Mouse (Mus musculus): ENCODE results near the gene Aloxe3. TPM values are rescaled to one million over a fixed set of nuclear protein-coding genes. Genes with fewer than 3 reads are reported as not detected.

Aloxe3 gene
- polyA plus RNA-seq (2017; shearing (Covaris generic)): 0.46 TPM

DNA sequence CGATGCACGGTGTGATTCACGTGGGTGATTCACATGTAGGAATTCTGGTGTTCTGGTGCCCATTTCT, at the start of gene Aloxe3:
Gene Aloxe3 (plus strand): TSS at position 45 of the 67 bp plus-strand sequence.

DNA sequence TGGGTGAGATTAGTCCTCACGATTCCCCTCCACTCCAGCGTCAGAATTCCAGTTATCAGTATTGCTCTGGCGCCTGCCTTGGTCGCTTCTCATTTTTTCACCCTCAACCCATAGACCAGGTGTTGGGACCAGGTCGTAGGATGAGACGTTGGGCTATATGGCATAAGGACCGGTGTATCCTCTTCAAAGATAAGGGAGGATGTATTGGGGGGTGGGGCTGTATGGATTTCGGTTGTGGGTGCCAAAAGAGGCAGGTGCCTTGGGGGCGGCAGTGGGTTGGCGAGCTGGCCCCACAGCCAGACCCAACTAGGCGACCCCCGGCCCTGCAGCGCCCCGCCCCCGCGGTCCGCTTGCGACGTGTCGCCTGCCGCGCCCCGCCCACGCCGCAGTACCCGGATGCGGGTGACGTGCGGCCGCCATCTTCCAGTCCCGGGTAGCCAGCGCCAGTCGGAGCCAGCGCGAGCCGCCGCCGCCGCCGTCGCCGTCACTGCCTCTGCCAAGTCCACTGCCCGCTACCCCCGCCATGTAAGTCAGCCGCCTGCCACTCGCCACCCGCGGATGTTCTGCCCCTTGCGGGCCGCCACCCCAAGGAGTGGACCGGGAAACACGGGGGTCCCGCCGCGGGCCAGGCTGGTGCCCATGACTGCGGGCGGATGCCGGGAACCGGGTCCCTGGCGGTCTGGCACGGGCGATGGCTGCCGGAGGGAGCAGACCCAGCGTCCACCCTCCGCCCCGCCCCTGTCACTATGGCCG, 37.4 kb upstream of the Aloxe3 start, which contains the start of gene Vamp2:
Gene Vamp2 (plus strand): TSS at position 388 of the 753 bp plus-strand sequence.

DNA sequence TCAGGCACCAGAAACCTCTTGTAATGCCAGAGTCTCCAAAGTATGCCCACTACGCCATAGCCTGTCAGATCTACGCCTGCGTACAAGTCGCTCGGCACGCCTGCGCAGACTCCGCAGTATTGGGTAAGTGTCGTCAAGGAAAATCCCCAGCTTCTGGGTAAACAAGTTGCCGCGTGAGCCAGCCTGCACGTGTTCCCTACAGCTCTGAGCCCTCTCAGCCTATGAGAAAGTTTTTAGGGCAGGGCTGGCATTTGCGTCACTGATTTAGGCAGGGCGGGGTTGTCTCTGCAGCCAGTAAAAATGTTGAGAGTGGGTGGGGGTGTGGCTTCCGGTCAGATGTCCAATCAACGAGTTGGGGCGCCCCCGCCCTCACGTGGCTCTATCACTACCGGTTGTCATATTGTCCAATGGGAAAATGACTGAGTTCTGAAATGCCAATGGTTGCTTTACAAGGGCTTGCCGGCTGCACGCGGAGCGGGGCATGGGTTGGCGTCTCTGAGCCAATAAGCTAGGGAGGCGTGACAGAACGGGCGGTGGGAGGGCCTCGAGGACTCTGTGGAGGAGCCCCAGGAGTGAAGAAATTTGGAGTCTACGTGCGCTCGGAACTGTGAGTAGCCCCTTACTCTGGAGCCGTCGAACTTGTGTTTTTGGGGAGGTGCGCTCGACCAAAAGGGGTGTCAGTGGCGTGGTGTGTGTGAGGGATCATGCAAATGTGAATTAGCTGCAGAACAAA, 30.8 kb upstream of the Aloxe3 start, which contains the start of gene Per1:
Gene Per1 (plus strand): TSS at position 521 of the 733 bp plus-strand sequence.

DNA sequence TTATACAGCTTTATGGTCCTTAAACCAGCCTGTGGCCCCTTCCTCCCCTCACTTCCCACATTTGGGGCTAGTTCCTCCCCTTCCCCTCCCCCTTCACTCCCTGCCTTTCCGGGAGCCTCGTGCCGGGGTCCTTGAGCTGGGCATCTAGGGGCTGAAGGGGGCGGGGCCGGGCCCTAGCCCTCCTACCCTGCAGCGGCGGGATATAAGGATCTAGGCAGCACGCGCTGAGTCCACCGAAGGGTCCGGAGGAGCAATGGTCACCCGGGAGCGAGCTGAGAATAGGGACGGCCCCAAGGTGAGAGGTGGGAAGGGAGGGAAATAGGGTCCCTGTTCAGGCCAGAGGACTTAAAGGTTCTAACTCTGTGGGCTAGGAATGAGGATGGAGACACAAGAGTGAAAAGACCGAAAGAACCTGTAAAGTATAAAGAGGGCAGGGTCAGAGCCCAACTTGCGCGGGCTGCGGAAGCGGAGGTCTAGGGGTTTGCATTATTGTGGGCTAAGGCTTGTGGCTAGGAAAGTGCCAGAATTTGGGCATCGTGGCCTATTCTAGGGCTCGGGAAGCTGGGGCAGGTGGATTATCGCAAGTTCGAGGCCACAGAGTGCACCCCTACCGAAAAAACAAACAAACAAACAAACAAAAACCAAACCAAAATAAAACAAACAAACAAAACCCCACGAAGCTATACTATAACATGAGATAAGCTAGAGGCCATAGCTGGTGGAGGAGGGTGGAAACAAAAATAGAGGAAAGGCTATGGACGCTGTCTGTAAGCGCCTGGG, 5.3 kb upstream of the Aloxe3 start, which contains the start of gene Hes7:
Gene Hes7 (plus strand): TSS at position 184 of the 780 bp plus-strand sequence.

DNA sequence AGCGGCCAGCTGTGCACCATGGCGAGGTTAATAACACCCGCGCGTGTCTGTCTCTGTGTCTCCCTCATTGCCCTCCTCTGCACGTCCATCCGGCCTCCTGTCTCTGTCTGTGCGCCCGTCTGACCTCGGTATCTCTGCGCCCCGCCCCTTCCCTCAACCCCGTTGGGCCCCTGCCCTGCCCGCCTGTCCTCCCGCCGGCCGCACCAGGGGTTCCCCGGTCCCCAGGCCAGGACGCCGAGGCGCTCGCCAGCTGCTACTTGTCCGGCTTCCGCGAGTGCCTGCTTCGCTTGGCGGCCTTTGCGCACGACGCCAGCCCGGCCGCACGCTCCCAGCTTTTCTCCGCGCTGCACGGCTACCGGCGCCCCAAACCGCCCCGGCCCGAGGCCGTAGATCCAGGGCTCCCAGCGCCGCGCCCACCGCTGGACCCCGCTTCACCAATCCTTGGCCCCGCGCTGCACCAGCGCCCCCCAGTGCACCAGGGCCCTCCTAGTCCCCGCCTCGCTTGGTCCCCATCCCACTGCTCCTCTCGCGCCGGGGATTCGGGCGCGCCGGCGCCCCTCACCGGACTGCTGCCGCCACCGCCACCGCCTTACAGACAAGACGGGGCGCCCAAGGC, 3.3 kb upstream of the Aloxe3 start, which contains the start of gene 9130213A22Rik:
Gene 9130213A22Rik (minus strand): TSS at position 254 of the 616 bp plus-strand sequence.

DNA sequence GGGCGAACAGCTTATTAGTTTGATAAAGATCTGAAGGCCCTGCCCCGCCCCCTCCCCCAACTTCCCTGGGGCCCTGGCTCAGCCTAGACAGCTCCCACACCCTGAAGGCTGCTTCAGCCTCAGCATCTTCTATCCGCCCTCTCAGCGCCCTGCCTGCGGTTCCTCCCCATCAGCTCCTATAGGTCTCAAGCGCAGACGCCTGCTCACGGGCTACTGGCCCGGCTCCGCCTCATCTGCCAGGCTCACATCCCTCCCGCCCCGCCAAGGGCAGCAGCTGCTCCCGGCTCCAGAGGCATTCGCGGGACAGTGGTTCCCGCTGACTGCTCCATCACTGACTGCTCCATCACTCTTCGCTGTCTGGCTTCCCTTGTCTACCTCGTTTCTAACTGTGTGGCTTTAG, 31.1 kb downstream of the Aloxe3 start, which contains the start of gene Alox12b:
Gene Alox12b (plus strand): TSS at position 190 of the 400 bp plus-strand sequence.

DNA sequence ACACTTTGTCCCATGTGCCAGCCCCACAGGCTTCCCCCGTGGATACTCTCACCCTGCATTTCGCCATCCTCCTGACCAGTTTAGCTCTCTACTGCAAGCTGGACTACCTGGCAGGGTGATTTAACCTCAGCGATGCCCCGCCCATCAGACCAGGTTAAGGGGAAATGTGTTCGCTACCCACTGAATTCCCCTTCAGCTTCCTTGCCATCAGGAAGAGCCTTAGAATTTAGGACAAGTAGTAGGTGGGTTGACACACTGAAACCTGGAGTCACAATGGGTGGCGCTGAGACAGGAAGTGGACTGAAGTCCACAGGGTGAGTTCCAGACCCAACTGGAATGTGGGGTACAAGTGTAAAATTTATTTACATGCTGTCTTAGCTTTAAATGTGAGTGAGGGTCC, 72.0 kb downstream of the Aloxe3 start, which contains the start of gene Alox8:
Gene Alox8 (minus strand): TSS at position 101 of the 400 bp plus-strand sequence.

Other genes with a start within 250 kb of the Aloxe3 start
- gene Rnf222, start 237.3 kb upstream of the Aloxe3 start, polyA plus RNA-seq (2017; shearing (Covaris generic)): not detected
- 1,177 TPM for gene Rpl26, start 224.3 kb upstream of the Aloxe3 start, polyA plus RNA-seq (2017; shearing (Covaris generic))
- gene Odf4, start 198.8 kb upstream of the Aloxe3 start, polyA plus RNA-seq (2017; shearing (Covaris generic)): not detected
- gene Arhgef15, start 168.4 kb upstream of the Aloxe3 start, polyA plus RNA-seq (2017; shearing (Covaris generic)): 0.19 TPM
- 13.3 TPM for gene Slc25a35, start 157.8 kb upstream of the Aloxe3 start, polyA plus RNA-seq (2017; shearing (Covaris generic))
- gene Rangrf, start 150.7 kb upstream of the Aloxe3 start, polyA plus RNA-seq (2017; shearing (Covaris generic)): 29.9 TPM
- 5.6 TPM for gene Pfas, start 117.4 kb upstream of the Aloxe3 start, polyA plus RNA-seq (2017; shearing (Covaris generic))
- gene Ctc1, start 110.0 kb upstream of the Aloxe3 start, polyA plus RNA-seq (2017; shearing (Covaris generic)): 23.3 TPM
- gene Aurkb, start 80.2 kb upstream of the Aloxe3 start, polyA plus RNA-seq (2017; shearing (Covaris generic)): 6.8 TPM
- gene Borcs6, start 66.2 kb upstream of the Aloxe3 start, polyA plus RNA-seq (2017; shearing (Covaris generic)): 4.2 TPM
- gene Tmem107, start 55.1 kb upstream of the Aloxe3 start, polyA plus RNA-seq (2017; shearing (Covaris generic)): 3.3 TPM
- 36.7 TPM for gene Vamp2, start 37.4 kb upstream of the Aloxe3 start, polyA plus RNA-seq (2017; shearing (Covaris generic))
- gene Per1, start 30.7 kb upstream of the Aloxe3 start, polyA plus RNA-seq (2017; shearing (Covaris generic)): 14.7 TPM
- not detected for gene Hes7, start 5.5 kb upstream of the Aloxe3 start, polyA plus RNA-seq (2017; shearing (Covaris generic))
- gene 9130213A22Rik, start 3.3 kb upstream of the Aloxe3 start, polyA plus RNA-seq (2017; shearing (Covaris generic)): not detected
- gene Alox12b, start 31.1 kb downstream of the Aloxe3 start, polyA plus RNA-seq (2017; shearing (Covaris generic)): not detected
- gene Alox8, start 71.9 kb downstream of the Aloxe3 start, polyA plus RNA-seq (2017; shearing (Covaris generic)): 7.9 TPM
- gene Gucy2e, start 111.1 kb downstream of the Aloxe3 start, polyA plus RNA-seq (2017; shearing (Covaris generic)): 0.24 TPM
- gene Cntrob, start 197.9 kb downstream of the Aloxe3 start, polyA plus RNA-seq (2017; shearing (Covaris generic)): 16.9 TPM
- 112 TPM for gene Trappc1, start 198.1 kb downstream of the Aloxe3 start, polyA plus RNA-seq (2017; shearing (Covaris generic))
- gene Kcnab3, start 200.4 kb downstream of the Aloxe3 start, polyA plus RNA-seq (2017; shearing (Covaris generic)): 2.9 TPM
- 4.7 TPM for gene Rnf227, start 214.6 kb downstream of the Aloxe3 start, polyA plus RNA-seq (2017; shearing (Covaris generic))
- gene Chd3, start 243.5 kb downstream of the Aloxe3 start, polyA plus RNA-seq (2017; shearing (Covaris generic)): 60.6 TPM

All from CD4-positive, CD25-positive, alpha-beta regulatory T cell, adult 9 weeks (primary cell).